Mouse (Mus musculus) MEL (cell line): Measurements from ENCODE around the gene Xrcc6. TPM values are rescaled to one million over a fixed set of nuclear protein-coding genes. Genes with fewer than 3 reads are reported as not detected.

Experiments used
- DNase-seq: peaks from one replicate; pipeline ENCODE4 v3.0.0; 2011; ENCODE audit warnings: low read depth, low spot score
- H3K27ac ChIP-seq: 2 replicates; pipeline ENCODE4 v1.5.1; 2012; ENCODE audit warnings: low read depth, mild to moderate bottlenecking, control low read depth, low read length, moderate library complexity; ENCODE audit not compliant: control insufficient read depth
- H3K27me3 ChIP-seq, 2 experiments: fragments of 150-350 bp in 1 of 2; sonication (generic) in 1 of 2; 2 replicates each; pipeline ENCODE4 v1.6.1; 2012; ENCODE audit warnings: low read length in 2 of 2, mild to moderate bottlenecking in 2 of 2, improper control_type of control experiment in 1 of 2, moderate library complexity in 1 of 2; ENCODE audit not compliant: insufficient read depth in 2 of 2, control insufficient read depth in 1 of 2
- H3K36me3 ChIP-seq, 2 experiments: 2 replicates each; pipeline ENCODE4 v1.6.1; 2012 to 2014; ENCODE audit warnings: low read length in 2 of 2, improper control_type of control experiment in 1 of 2, inconsistent platforms in 1 of 2, mild to moderate bottlenecking in 1 of 2; ENCODE audit not compliant: insufficient read depth in 2 of 2, control insufficient read depth in 1 of 2
- H3K4me1 ChIP-seq, 2 experiments: fragments of 150-350 bp in 1 of 2; sonication (generic) in 1 of 2; 2 replicates each; pipeline ENCODE4 v1.6.1; 2012; ENCODE audit warnings: low read length in 2 of 2, improper control_type of control experiment in 1 of 2, mild to moderate bottlenecking in 1 of 2; ENCODE audit not compliant: insufficient read depth in 2 of 2, control insufficient read depth in 1 of 2
- H3K4me3 ChIP-seq, 2 experiments: fragments of 150-350 bp in 1 of 2; sonication (generic) in 1 of 2; 2 replicates each; pipeline ENCODE4 v1.5.1; 2012; ENCODE audit warnings: low read depth in 2 of 2, low read length in 2 of 2, mild to moderate bottlenecking in 2 of 2, moderate library complexity in 2 of 2, control low read depth in 1 of 2, improper control_type of control experiment in 1 of 2; ENCODE audit not compliant: control insufficient read depth in 1 of 2, insufficient read depth in 1 of 2
- H3K79me2 ChIP-seq: 2 replicates; pipeline ENCODE4 v1.6.1; 2012; ENCODE audit warnings: mild to moderate bottlenecking, low read length, moderate library complexity; ENCODE audit not compliant: control insufficient read depth, poor library complexity, insufficient read depth
- H3K9ac ChIP-seq: 2 replicates; pipeline ENCODE4 v1.6.1; 2012; ENCODE audit warnings: low read depth, mild to moderate bottlenecking, control low read depth, low read length, moderate library complexity; ENCODE audit not compliant: control insufficient read depth, poor library complexity, severe bottlenecking
- H3K9me3 ChIP-seq: fragments of 150-350 bp; sonication (generic); replicated peaks from 2 replicates; pipeline ENCODE4 v1.6.1; 2012; ENCODE audit warnings: mild to moderate bottlenecking, low read length, improper control_type of control experiment, moderate library complexity; ENCODE audit not compliant: insufficient read depth
- BHLHE40 ChIP-seq: IDR thresholded peaks from 2 replicates; pipeline ENCODE4 v1.6.1; 2012; ENCODE audit warnings: low read depth, mild to moderate bottlenecking, inconsistent platforms, low read length, improper control_type of control experiment, borderline replicate concordance
- CHD2 ChIP-seq: IDR thresholded peaks from 2 replicates; pipeline ENCODE4 v1.6.1; 2011; ENCODE audit warnings: low read length, improper control_type of control experiment
- CTCF ChIP-seq, 3 experiments: IDR thresholded peaks in 2 of 3; conservative IDR thresholded peaks in 1 of 3; 2 replicates each; pipeline ENCODE4 v1.5.1; 2011 to 2012; ENCODE audit warnings: low read length in 3 of 3, low read depth in 2 of 3, mild to moderate bottlenecking in 2 of 3, improper control_type of control experiment in 1 of 3, inconsistent platforms in 1 of 3, mixed read lengths in 1 of 3, moderate library complexity in 1 of 3; ENCODE audit not compliant: control insufficient read depth in 1 of 3, insufficient read depth in 1 of 3, poor library complexity in 1 of 3, severe bottlenecking in 1 of 3
- EP300 ChIP-seq, 2 experiments: IDR thresholded peaks; 2 replicates each; pipeline ENCODE4 v1.6.1; 2011; ENCODE audit warnings: improper control_type of control experiment in 2 of 2, low read length in 2 of 2, low read depth in 1 of 2, mild to moderate bottlenecking in 1 of 2
- ETS1 ChIP-seq: IDR thresholded peaks from 2 replicates; pipeline ENCODE4 v1.6.1; 2012; ENCODE audit warnings: low read depth, mild to moderate bottlenecking, inconsistent platforms, low read length, improper control_type of control experiment, moderate library complexity
- GATA1 ChIP-seq: IDR thresholded peaks from 2 replicates; pipeline ENCODE4 v1.6.1; 2011; ENCODE audit warnings: low read depth, low read length, improper control_type of control experiment
- KAT2A ChIP-seq: conservative IDR thresholded peaks from 2 replicates; pipeline ENCODE4 v1.6.1; 2012; ENCODE audit warnings: low read depth, low read length, improper control_type of control experiment, inconsistent platforms
- MAX ChIP-seq: IDR thresholded peaks from 2 replicates; pipeline ENCODE4 v1.6.1; 2011; ENCODE audit warnings: low read length, improper control_type of control experiment
- MXI1 ChIP-seq: IDR thresholded peaks from 2 replicates; pipeline ENCODE4 v1.6.1; 2011; ENCODE audit warnings: mild to moderate bottlenecking, low read depth, low read length, improper control_type of control experiment
- NRF1 ChIP-seq: IDR thresholded peaks from 2 replicates; pipeline ENCODE4 v1.6.1; 2014; ENCODE audit warnings: low read depth, mild to moderate bottlenecking, inconsistent platforms, low read length, improper control_type of control experiment, moderate library complexity; ENCODE audit not compliant: poor library complexity, insufficient read depth, severe bottlenecking
- POLR2A ChIP-seq, 2 experiments: IDR thresholded peaks; 2 replicates each; pipeline ENCODE4 v1.6.1; 2011 to 2012; ENCODE audit warnings: low read length in 2 of 2, mild to moderate bottlenecking in 2 of 2, control low read depth in 1 of 2, improper control_type of control experiment in 1 of 2, low read depth in 1 of 2, moderate library complexity in 1 of 2; ENCODE audit not compliant: control insufficient read depth in 1 of 2, insufficient read depth in 1 of 2, poor library complexity in 1 of 2
- RAD21 ChIP-seq: IDR thresholded peaks from 2 replicates; pipeline ENCODE4 v1.6.1; 2011; ENCODE audit warnings: mild to moderate bottlenecking, low read depth, low read length, improper control_type of control experiment
- RCOR1 ChIP-seq: IDR thresholded peaks from 2 replicates; pipeline ENCODE4 v1.6.1; 2012; ENCODE audit warnings: low read depth, mild to moderate bottlenecking, inconsistent platforms, low read length, improper control_type of control experiment
- SIN3A ChIP-seq: IDR thresholded peaks from 2 replicates; pipeline ENCODE4 v1.6.1; 2012; ENCODE audit warnings: low read length, improper control_type of control experiment, inconsistent platforms
- SMC3 ChIP-seq: IDR thresholded peaks from 2 replicates; pipeline ENCODE4 v1.6.1; 2011; ENCODE audit warnings: low read depth, low read length, improper control_type of control experiment
- TBP ChIP-seq: IDR thresholded peaks from 2 replicates; pipeline ENCODE4 v1.8.0; 2011; ENCODE audit warnings: low read depth, low read length, improper control_type of control experiment
- TCF12 ChIP-seq: IDR thresholded peaks from 2 replicates; pipeline ENCODE4 v1.6.1; 2014; ENCODE audit warnings: low read depth, mild to moderate bottlenecking, inconsistent platforms, low read length, improper control_type of control experiment, moderate library complexity
- USF1 ChIP-seq: IDR thresholded peaks from 2 replicates; pipeline ENCODE4 v1.6.1; 2014; ENCODE audit warnings: low read depth, mild to moderate bottlenecking, inconsistent platforms, low read length, improper control_type of control experiment, moderate library complexity
- USF2 ChIP-seq, 2 experiments: IDR thresholded peaks; 2 replicates each; pipeline ENCODE4 v1.6.1; 2011 to 2012; ENCODE audit warnings: improper control_type of control experiment in 2 of 2, low read length in 2 of 2, borderline replicate concordance in 1 of 2, inconsistent platforms in 1 of 2, low read depth in 1 of 2, mild to moderate bottlenecking in 1 of 2; ENCODE audit not compliant: insufficient read depth in 1 of 2
- ZC3H11A ChIP-seq: IDR thresholded peaks from 2 replicates; pipeline ENCODE4 v1.6.1; 2012; ENCODE audit warnings: low read depth, mild to moderate bottlenecking, inconsistent platforms, low read length, improper control_type of control experiment
- ZKSCAN1 ChIP-seq: IDR thresholded peaks from 2 replicates; pipeline ENCODE4 v1.6.1; 2012; ENCODE audit warnings: low read depth, mild to moderate bottlenecking, inconsistent platforms, low read length, improper control_type of control experiment, moderate library complexity
- ZNF384 ChIP-seq: IDR thresholded peaks from 2 replicates; pipeline ENCODE4 v1.6.1; 2012; ENCODE audit warnings: low read depth, mild to moderate bottlenecking, inconsistent platforms, low read length, improper control_type of control experiment
- polyA plus RNA-seq, 2 experiments: library from polyadenylated mRNA; stranded (reverse) in 1 of 2; unstranded in 1 of 2; fragments of >175 nt in 1 of 2; fragments of >200 nt in 1 of 2; gene quantifications; 2 replicates each; pipeline versions ENCODE4 v1.2.1 to v1.2.4; 2012; ENCODE audit warnings: low replicate concordance in 2 of 2, low read depth in 1 of 2; ENCODE audit not compliant: insufficient read length in 2 of 2, insufficient read depth in 1 of 2, missing spikeins in 1 of 2
- total RNA-seq: library from RNA; depleted of rRNA; stranded (reverse); fragments of 300-350 nt; gene quantifications from 2 replicates; pipeline ENCODE4 v1.2.3, GENCODE M21; 2012

Xrcc6 gene
- total and polyA plus RNA-seq, 3 experiments: 108 TPM; not detected in 1

DNA sequence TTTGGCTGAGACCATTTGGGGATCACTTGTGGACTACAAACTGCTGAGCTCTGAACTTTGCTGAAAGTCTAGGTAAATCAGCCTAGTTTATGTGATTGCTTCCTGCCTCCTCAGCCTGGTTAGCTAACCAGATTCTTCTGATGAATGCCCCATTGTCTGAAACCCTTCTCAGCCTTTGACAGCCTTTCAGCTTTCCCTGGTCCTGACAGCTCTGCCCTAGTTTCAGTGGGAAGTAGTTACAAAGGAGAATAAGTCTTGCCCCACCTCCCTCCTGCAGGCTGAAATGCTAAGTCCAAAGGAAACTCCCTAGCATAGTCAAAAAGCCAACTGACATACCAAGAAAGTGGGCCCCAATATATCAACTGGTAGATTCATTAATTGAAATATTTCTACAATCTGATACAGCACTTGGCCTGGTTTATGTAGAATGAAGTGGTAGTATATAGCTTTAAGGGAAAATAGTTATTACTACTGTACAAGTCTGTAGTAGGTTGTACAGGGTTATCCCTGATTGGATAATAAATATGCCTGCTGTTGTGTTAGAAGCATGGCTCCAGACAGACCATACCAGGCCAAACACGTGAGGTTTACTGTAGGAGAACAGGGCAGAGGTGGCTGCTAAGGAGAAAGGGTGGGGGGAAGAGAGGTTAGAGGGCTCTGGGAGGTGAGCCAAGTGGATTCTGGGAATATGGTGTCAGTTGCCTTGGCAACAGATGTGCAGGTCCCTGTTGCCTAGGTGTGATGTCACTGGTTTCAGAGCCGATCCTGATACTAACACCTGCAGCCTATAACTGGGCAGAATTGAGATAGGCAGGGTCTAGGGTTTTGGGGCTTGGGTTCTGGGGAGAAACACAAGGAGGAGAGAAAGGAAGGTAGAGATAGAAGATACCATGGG, 2.1 kb upstream of the Xrcc6 start:
- no peaks in the 10 kb centered on the region for H3K27me3 ChIP-seq
- no peak for DNase-seq
- H3K27ac ChIP-seq: no peak overlapping the region

DNA sequence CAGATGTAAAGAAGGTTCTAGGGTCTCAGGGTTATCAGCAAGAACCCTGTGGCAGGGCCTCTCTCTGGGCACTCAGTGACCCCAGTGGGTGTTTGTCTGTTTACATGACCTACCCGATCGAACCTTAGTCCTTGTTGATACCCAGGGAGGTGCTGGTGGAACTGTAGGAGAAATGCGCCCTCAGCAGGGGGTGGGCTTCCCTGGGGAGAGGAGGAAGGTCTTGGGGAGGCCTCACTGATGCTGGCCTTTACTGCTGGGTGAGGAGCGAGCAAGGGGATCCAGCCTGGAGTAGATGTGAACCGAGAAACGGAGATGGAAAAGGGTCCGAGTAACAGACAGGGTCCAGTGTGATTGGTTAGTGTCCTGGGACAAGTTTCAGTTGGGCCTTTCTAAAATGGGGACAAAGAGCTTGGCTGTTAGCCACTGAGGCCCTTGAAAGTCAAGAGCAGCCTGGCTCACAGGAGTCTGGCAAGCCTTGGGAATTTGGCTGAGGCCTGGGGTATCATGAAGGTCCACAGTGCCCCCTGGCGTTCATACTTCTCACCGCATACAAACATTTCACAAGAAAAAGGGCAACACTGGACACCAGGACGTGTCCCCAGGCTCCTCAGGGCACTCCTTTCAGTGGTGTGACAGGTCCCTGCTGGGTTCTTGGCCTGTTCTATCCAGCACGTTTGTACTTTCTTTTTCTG, 1.9 kb downstream of the Xrcc6 start:
- Histone ChIP-seq H3K36me3 (peaks cover 2 to 6% of the 10 kb centered on the region in 2 experiments), H3K27ac (no peak overlapping the region), H3K9ac (no peak overlapping the region), H3K27me3 (no peaks in the 10 kb centered on the region), H3K9me3 (no peaks in the 10 kb centered on the region)
- TF ChIP-seq SMC3: peak; percentile 82
- peak; percentile 78 for TF ChIP-seq RAD21
- TF ChIP-seq ETS1: no peak
- TF ChIP-seq ZC3H11A: peak; percentile 55
- no peak for TF ChIP-seq USF2 (IDR thresholded peaks at IDR 0.05; ENCODE audit: borderline replicate concordance in 1 of 2, insufficient read depth in 1 of 2, low read depth in 1 of 2, low read length in 2 of 2)
- TF ChIP-seq CTCF (IDR thresholded peaks at IDR 0.05 in 2 of 3, conservative IDR thresholded peaks at IDR 0.05 in 1 of 3; ENCODE audit: control insufficient read depth in 1 of 3, insufficient read depth in 1 of 3, low read depth in 2 of 3, low read length in 3 of 3, poor library complexity in 1 of 3, severe bottlenecking in 1 of 3): peak; percentile 74 to 85 (median 81)
- no peak for TF ChIP-seq TBP
- TF ChIP-seq, all 39 proteins: peak for 4
- no peaks in the 10 kb centered on the region for H3K79me2 ChIP-seq
- peak; percentile 89 for DNase-seq
- H3K4me1 ChIP-seq: peaks cover 2 to 13% of the 10 kb centered on the region in 2 experiments
- H3K4me3 ChIP-seq: no peak overlapping the region

More for the DNA sequence above, 2.1 kb upstream of the Xrcc6 start:
- Histone ChIP-seq H3K9me3 (no peaks in the 10 kb centered on the region), H3K79me2 (no peaks in the 10 kb centered on the region), H3K4me1 (peaks cover 0 to 6% of the 10 kb centered on the region in 2 experiments), H3K4me3 (no peak overlapping the region), H3K9ac (no peak overlapping the region), H3K36me3 (peaks cover 0 to 6% of the 10 kb centered on the region in 2 experiments; a peak in 2 of 4 replicates)
- TF ChIP-seq RAD21 (no peak), KAT2A (no peak), USF1 (no peak)

DNA sequence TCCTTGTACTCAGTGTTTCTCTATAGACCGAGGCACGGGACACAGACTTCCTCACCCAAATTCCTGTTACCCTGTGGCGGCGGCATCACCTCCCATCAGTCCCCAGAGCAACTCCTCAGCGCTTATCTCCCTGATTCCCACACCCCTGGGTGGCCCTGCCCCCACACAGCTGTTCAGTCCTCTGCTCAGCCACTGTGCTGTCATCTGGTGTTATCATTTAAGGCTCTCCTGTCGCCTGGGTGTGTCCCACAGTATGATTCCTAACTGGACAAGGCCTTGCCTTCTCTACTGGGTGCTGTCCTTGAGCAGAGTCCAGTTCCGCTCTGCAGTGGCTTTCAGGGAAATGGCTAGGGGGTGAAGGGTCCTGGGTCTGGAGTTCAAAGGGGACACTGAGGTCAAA, 2.9 kb downstream of the Xrcc6 start:
- peak; percentile 74 for DNase-seq
- no peaks in the 10 kb centered on the region for H3K27me3 ChIP-seq
- H3K4me3 ChIP-seq: no peak overlapping the region
- no peak overlapping the region for H3K9ac ChIP-seq
- peaks cover 2 to 13% of the 10 kb centered on the region in 2 experiments; a peak in 3 of 4 replicates for H3K4me1 ChIP-seq
- no peak overlapping the region for H3K27ac ChIP-seq
- no peaks in the 10 kb centered on the region for H3K79me2 ChIP-seq
- no peaks in the 10 kb centered on the region for H3K9me3 ChIP-seq
- peaks cover 2 to 6% of the 10 kb centered on the region in 2 experiments for H3K36me3 ChIP-seq
- TF ChIP-seq MAX (0 out of 2 replicates have a peak, but pooled peaks have one; percentile 18), CHD2 (peak; percentile 59; the same call in 1 of the 2 replicates), RCOR1 (peak; percentile 57; the same call in 1 of the 2 replicates), GATA1 (peak; percentile 66), ETS1 (peak; percentile 100), ZNF384 (no peak), BHLHE40 (0 out of 2 replicates have a peak, but pooled peaks have one; percentile 27), POLR2A (IDR thresholded peaks at IDR 0.05; ENCODE audit: control insufficient read depth in 1 of 2, insufficient read depth in 1 of 2, low read depth in 1 of 2, low read length in 2 of 2, poor library complexity in 1 of 2) (no peak), SMC3 (peak; percentile 20), EP300 (IDR thresholded peaks at IDR 0.05; ENCODE audit: low read depth in 1 of 2, low read length in 2 of 2) (peak in 1 of 2 experiments; percentile 75; a peak in 3 of 4 replicates), TCF12 (peak; percentile 69), MXI1 (peak; percentile 23; the same call in 1 of the 2 replicates), SIN3A (peak; percentile 89), ZKSCAN1 (no peak), NRF1 (no peak), ZC3H11A (no peak)
